Mouse (Mus musculus): ENCODE measurements at regions not wholly inside any gene's neighbourhood (a gene's known extent, or its start where the extent isn't known, plus 50 kb on each side); places are given as distances from the start of the nearest gene placed in this dataset.

- TF ChIP-seq POLR2A (IDR thresholded peaks at IDR 0.05; ENCODE audit: borderline replicate concordance, extremely low read depth, insufficient read depth, insufficient read length, poor library complexity, severe bottlenecking) = no peak
- TF ChIP-seq CTCF (IDR thresholded peaks at IDR 0.05; ENCODE audit: borderline replicate concordance, extremely low read depth, insufficient read depth, insufficient read length) = no peak
Measured at GRCm38 (mm10) chr14:68848506-68848905, 445.6 kb downstream of the Synb start.

All from brain, embryonic 14.5 days (tissue).